10 mouse cellular contexts compared by ENCODE assay signal in genomic region chr16:56800469-56800868, GRCm38 (mm10). TPM values are rescaled to one million over a fixed set of nuclear protein-coding genes. Genes with fewer than 3 reads are reported as not detected.
DNase-seq lines count a peak whose midpoint lies in the region; ATAC-seq and TF ChIP-seq lines count a peak whose summit lies in the region.
"Had no signal": no experiment of that assay in that cellular context is flagged by ENCODE, and none has a peak within 500 bp of the region (broad histone marks: within the 10 kb centered on the region; RNA-seq: fewer than 3 reads in every experiment).

No protein-coding gene starts in this region.

- WGBS in embryonic facial prominence, embryonic 11.5 days = 38% methylated on average over 2 of the region's 2 CpGs
- WGBS in embryonic facial prominence, embryonic 10.5 days = 43% methylated on average over 2 of the region's 2 CpGs
- WGBS in lung, postnatal 0 days = 48% methylated on average over 2 of the region's 2 CpGs
- WGBS in embryonic facial prominence, embryonic 14.5 days = 37% methylated on average over 2 of the region's 2 CpGs

- H3K4me3 ChIP-seq in embryonic facial prominence, embryonic 11.5 days (ENCODE audit: low read depth, low read length) = no peak overlapping the region
- no peak overlapping the region for H3K4me3 ChIP-seq in embryonic facial prominence, embryonic 10.5 days
- no peak overlapping the region for H3K4me3 ChIP-seq in lung, postnatal 0 days (ENCODE audit: low read depth, low read length)
- no peak overlapping the region for H3K4me3 ChIP-seq in embryonic facial prominence, embryonic 14.5 days (ENCODE audit: low read depth, low read length)
- H3K4me3 ChIP-seq: embryonic facial prominence, embryonic 12.5 days had no signal

- peak; percentile 66 for TF ChIP-seq CTCF in lung, postnatal 0 days (IDR thresholded peaks at IDR 0.05)

- no peak overlapping the region for H3K9ac ChIP-seq in embryonic facial prominence, embryonic 11.5 days (replicated peaks; ENCODE audit: low read length)
- no peak overlapping the region for H3K9ac ChIP-seq in lung, postnatal 0 days (replicated peaks; ENCODE audit: low read depth)
- no peak overlapping the region for H3K9ac ChIP-seq in embryonic facial prominence, embryonic 14.5 days (ENCODE audit: low read depth, low read length)
- H3K9ac ChIP-seq: embryonic facial prominence, embryonic 12.5 days had no signal

- no peaks in the 10 kb centered on the region for H3K27me3 ChIP-seq in embryonic facial prominence, embryonic 11.5 days (ENCODE audit: control insufficient read depth, insufficient read depth, low read length)
- no peaks in the 10 kb centered on the region for H3K27me3 ChIP-seq in embryonic facial prominence, embryonic 10.5 days (replicated peaks; ENCODE audit: low read depth, poor library complexity, severe bottlenecking)
- no peaks in the 10 kb centered on the region for H3K27me3 ChIP-seq in lung, postnatal 0 days (replicated peaks; ENCODE audit: insufficient read depth, low read length)
- no peaks in the 10 kb centered on the region for H3K27me3 ChIP-seq in embryonic facial prominence, embryonic 14.5 days (replicated peaks; ENCODE audit: control insufficient read depth, insufficient read depth, low read length)
- H3K27me3 ChIP-seq: embryonic facial prominence, embryonic 12.5 days had no signal

- TF ChIP-seq EP300 in lung, postnatal 0 days (IDR thresholded peaks at IDR 0.05) = no peak

- no peaks in the 10 kb centered on the region for H3K4me1 ChIP-seq in embryonic facial prominence, embryonic 11.5 days (ENCODE audit: control insufficient read depth, insufficient read depth, low read length)
- no peaks in the 10 kb centered on the region for H3K4me1 ChIP-seq in embryonic facial prominence, embryonic 10.5 days
- no peaks in the 10 kb centered on the region for H3K4me1 ChIP-seq in lung, postnatal 0 days (ENCODE audit: insufficient read depth, low read depth, low read length)
- no peaks in the 10 kb centered on the region for H3K4me1 ChIP-seq in embryonic facial prominence, embryonic 14.5 days (ENCODE audit: control insufficient read depth, insufficient read depth, low read length)
- H3K4me1 ChIP-seq: embryonic facial prominence, embryonic 12.5 days had no signal

- no peak overlapping the region for H3K27ac ChIP-seq in embryonic facial prominence, embryonic 11.5 days (replicated peaks; ENCODE audit: low read depth, low read length)
- H3K27ac ChIP-seq in embryonic facial prominence, embryonic 10.5 days (replicated peaks) = no peak overlapping the region
- H3K27ac ChIP-seq in lung, postnatal 0 days (ENCODE audit: low read length) = no peak overlapping the region
- H3K27ac ChIP-seq in embryonic facial prominence, embryonic 14.5 days (replicated peaks; ENCODE audit: low read depth, low read length) = no peak overlapping the region
- H3K27ac ChIP-seq: embryonic facial prominence, embryonic 12.5 days; macrophage had no signal

- H3K4me2 ChIP-seq in embryonic facial prominence, embryonic 11.5 days (ENCODE audit: low read depth, low read length) = no peak overlapping the region
- no peak overlapping the region for H3K4me2 ChIP-seq in lung, postnatal 0 days (replicated peaks; ENCODE audit: low read depth, low read length)
- no peak overlapping the region for H3K4me2 ChIP-seq in embryonic facial prominence, embryonic 14.5 days (ENCODE audit: low read depth, low read length)
- H3K4me2 ChIP-seq: embryonic facial prominence, embryonic 12.5 days had no signal

- peak; percentile 57 for DNase-seq in embryonic facial prominence, embryonic 11.5 days (ENCODE audit: low spot score)
- no peak for DNase-seq in embryonic facial prominence, embryonic 10.5 days (ENCODE audit: low spot score)
- peak; percentile 65 for DNase-seq in lung, postnatal 0 days (ENCODE audit: low spot score)
- no peak for DNase-seq in lung, postnatal 14 days
- peak; percentile 24 for DNase-seq in embryonic facial prominence, embryonic 14.5 days (ENCODE audit: low spot score)
- peak; percentile 17 for DNase-seq in retina, postnatal 7 days (ENCODE audit: low read depth, low spot score)
- DNase-seq in kidney, postnatal 4 days = no peak
- no peak for DNase-seq in frontal cortex, postnatal 10 days (ENCODE audit: low spot score in 2 of 2)

- no peak for ATAC-seq in embryonic facial prominence, embryonic 11.5 days (replicated peaks; ENCODE audit: insufficient number of reproducible peaks, low FRiP score, low TSS enrichment, low read depth)
- ATAC-seq in lung, postnatal 0 days = no peak
- ATAC-seq in embryonic facial prominence, embryonic 14.5 days (ENCODE audit: low read depth) = no peak

- no peaks in the 10 kb centered on the region for H3K36me3 ChIP-seq in embryonic facial prominence, embryonic 11.5 days (replicated peaks; ENCODE audit: control insufficient read depth, insufficient read depth, low read depth, low read length)
- H3K36me3 ChIP-seq in embryonic facial prominence, embryonic 10.5 days (replicated peaks) = no peaks in the 10 kb centered on the region
- no peaks in the 10 kb centered on the region for H3K36me3 ChIP-seq in lung, postnatal 0 days (ENCODE audit: insufficient read depth, low read length)
- no peaks in the 10 kb centered on the region for H3K36me3 ChIP-seq in embryonic facial prominence, embryonic 14.5 days (ENCODE audit: control insufficient read depth, insufficient read depth, low read length)
- H3K36me3 ChIP-seq: embryonic facial prominence, embryonic 12.5 days had no signal

- no peaks in the 10 kb centered on the region for H3K9me3 ChIP-seq in embryonic facial prominence, embryonic 11.5 days (replicated peaks; ENCODE audit: control insufficient read depth, low read length)
- H3K9me3 ChIP-seq in embryonic facial prominence, embryonic 10.5 days = no peaks in the 10 kb centered on the region
- H3K9me3 ChIP-seq in lung, postnatal 0 days (ENCODE audit: low read length) = no peaks in the 10 kb centered on the region
- no peaks in the 10 kb centered on the region for H3K9me3 ChIP-seq in embryonic facial prominence, embryonic 14.5 days (ENCODE audit: control insufficient read depth, low read length)
- H3K9me3 ChIP-seq: embryonic facial prominence, embryonic 12.5 days had no signal

RNA-seq across cellular contexts. Expression of gene Adgrg7, which starts 4.8 kb away (rescaled TPM):
- polyA plus RNA-seq in embryonic facial prominence, embryonic 11.5 days (2014; fragmentation: Nextera tagmentation; extraction: Ambion mirVana) = not detected in 2 replicates
- polyA plus RNA-seq in embryonic facial prominence, embryonic 10.5 days (2016; fragmentation: Nextera tagmentation; extraction: Ambion mirVana) = not detected in 2 replicates
- not detected in 2 replicates for polyA plus RNA-seq in lung, postnatal 0 days (2015; fragmentation: Nextera tagmentation; extraction: Ambion mirVana)
- not detected in 2 replicates for polyA plus RNA-seq in embryonic facial prominence, embryonic 14.5 days (2014; fragmentation: Nextera tagmentation; extraction: Ambion mirVana)
- polyA plus RNA-seq: embryonic facial prominence, embryonic 12.5 days had no signal

Comparison
In these comparisons a context has a peak if more than half of its experiments do, and no peak if none do; other contexts are left out.
1. DNase-seq: peak in embryonic facial prominence, embryonic 11.5 days (single experiment), lung, postnatal 0 days (single experiment), embryonic facial prominence, embryonic 14.5 days (single experiment) and retina, postnatal 7 days (single experiment); none in embryonic facial prominence, embryonic 10.5 days (single experiment), lung, postnatal 14 days (single experiment), kidney, postnatal 4 days (0 of 2) and frontal cortex, postnatal 10 days (0 of 2).